Mouse (Mus musculus): Measurements from ENCODE around the gene Crisp1. TPM values are rescaled to one million over a fixed set of nuclear protein-coding genes. Genes with fewer than 3 reads are reported as not detected.

Gene Crisp1
- polyA plus RNA-seq (2015; fragmentation: Nextera tagmentation; extraction: Ambion mirVana): not detected in 2 replicates

GRCm38 (mm10) chr17:40319062-40319461, at the start of gene Crisp1:
Crisp1 (minus strand) TSS chr17:40319207.
- Histone ChIP-seq H3K36me3 (no peaks in the 10 kb centered on the region), H3K4me1 (no peaks in the 10 kb centered on the region), H3K9me3 (no peaks in the 10 kb centered on the region), H3K27ac (no peak within 1 kb of the TSS), H3K9ac (no peak within 1 kb of the TSS), H3K4me2 (no peak within 1 kb of the TSS), H3K4me3 (no peak within 1 kb of the TSS), H3K27me3 (no peaks in the 10 kb centered on the region)
- 82% methylated on average over 2 of the region's 2 CpGs for WGBS
- no peak for ATAC-seq (ENCODE audit: borderline replicate concordance, extremely low read depth, low FRiP score, low TSS enrichment)

- no peak for ATAC-seq (ENCODE audit: borderline replicate concordance, extremely low read depth, low FRiP score, low TSS enrichment)
- Histone ChIP-seq H3K27me3 (no peaks in the 10 kb centered on the region), H3K9me3 (no peaks in the 10 kb centered on the region), H3K4me2 (no peak overlapping the region), H3K27ac (no peak overlapping the region), H3K4me3 (no peak overlapping the region), H3K36me3 (no peaks in the 10 kb centered on the region), H3K9ac (no peak overlapping the region), H3K4me1 (no peaks in the 10 kb centered on the region)
- 76% methylated on average over 3 of the region's 3 CpGs for WGBS
Observed at GRCm38 (mm10) chr17:40342497-40343009, 23.5 kb upstream of the Crisp1 start.

GRCm38 (mm10) chr17:40285435-40285834, 33.6 kb downstream of the Crisp1 start:
- Histone ChIP-seq H3K27ac (no peak overlapping the region), H3K4me2 (no peak overlapping the region), H3K27me3 (no peaks in the 10 kb centered on the region), H3K4me3 (no peak overlapping the region), H3K36me3 (no peaks in the 10 kb centered on the region), H3K9me3 (no peaks in the 10 kb centered on the region), H3K9ac (no peak overlapping the region), H3K4me1 (no peaks in the 10 kb centered on the region)
- no peak for ATAC-seq (ENCODE audit: borderline replicate concordance, extremely low read depth, low FRiP score, low TSS enrichment)
- 68% methylated on average over 2 of the region's 2 CpGs for WGBS

GRCm38 (mm10) chr17:40275519-40275918, 43.5 kb downstream of the Crisp1 start:
- 66% methylated on average over 1 of the region's 1 CpGs for WGBS
- Histone ChIP-seq H3K4me3 (no peak overlapping the region), H3K9ac (no peak overlapping the region), H3K27ac (no peak overlapping the region), H3K4me1 (no peaks in the 10 kb centered on the region), H3K27me3 (no peaks in the 10 kb centered on the region), H3K36me3 (no peaks in the 10 kb centered on the region), H3K4me2 (no peak overlapping the region), H3K9me3 (no peaks in the 10 kb centered on the region)
- no peak for ATAC-seq (ENCODE audit: borderline replicate concordance, extremely low read depth, low FRiP score, low TSS enrichment)

GRCm38 (mm10) chr17:40274906-40275470, 44.0 kb downstream of the Crisp1 start:
- Histone ChIP-seq H3K4me2 (no peak overlapping the region), H3K27me3 (no peaks in the 10 kb centered on the region), H3K27ac (no peak overlapping the region), H3K36me3 (no peaks in the 10 kb centered on the region), H3K4me1 (no peaks in the 10 kb centered on the region), H3K9me3 (no peaks in the 10 kb centered on the region), H3K4me3 (no peak overlapping the region), H3K9ac (no peak overlapping the region)
- WGBS: 65% methylated on average over 1 of the region's 1 CpGs
- no peak for ATAC-seq (ENCODE audit: borderline replicate concordance, extremely low read depth, low FRiP score, low TSS enrichment)

DNA sequence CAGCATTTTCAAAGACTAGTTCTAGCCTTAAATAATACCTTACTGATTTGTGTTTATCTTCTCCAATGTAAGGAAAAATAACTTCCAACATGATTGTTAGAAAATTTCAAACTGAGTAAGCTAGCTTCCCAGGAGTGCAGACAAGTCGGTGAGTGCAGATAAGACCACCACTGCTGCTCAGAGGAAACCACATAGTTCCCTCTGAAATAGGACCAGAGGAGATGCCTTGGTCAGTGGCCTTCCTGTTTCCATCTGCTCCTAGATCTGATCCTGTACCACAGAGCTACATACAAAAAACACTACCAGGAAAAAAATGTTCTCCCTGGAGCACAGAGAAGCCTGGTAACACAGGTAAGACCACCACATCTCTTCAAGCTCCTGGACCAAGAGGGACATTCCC, 66.5 kb downstream of the Crisp1 start:
- no peak for ATAC-seq (ENCODE audit: borderline replicate concordance, extremely low read depth, low FRiP score, low TSS enrichment)

More for the DNA sequence above, 66.5 kb downstream of the Crisp1 start:
- H3K9ac ChIP-seq: no peak overlapping the region
- H3K27ac ChIP-seq: no peak overlapping the region
- H3K9me3 ChIP-seq: no peaks in the 10 kb centered on the region
- no peak overlapping the region for H3K4me3 ChIP-seq
- H3K27me3 ChIP-seq: no peaks in the 10 kb centered on the region
- no peaks in the 10 kb centered on the region for H3K4me1 ChIP-seq
- whole genome bisulfite sequencing: 76% methylated on average over 1 of the region's 1 CpGs
- H3K4me2 ChIP-seq: no peak overlapping the region
- H3K36me3 ChIP-seq: no peaks in the 10 kb centered on the region

Other genes with a start within 250 kb of the Crisp1 start
- gene AC192777.2, start 223.8 kb downstream of the Crisp1 start, polyA plus RNA-seq (2015; fragmentation: Nextera tagmentation; extraction: Ambion mirVana): not detected in 2 replicates
- not detected in 2 replicates for gene Pgk2, start 110.6 kb downstream of the Crisp1 start, polyA plus RNA-seq (2015; fragmentation: Nextera tagmentation; extraction: Ambion mirVana)
- gene Crisp3, start 76.9 kb downstream of the Crisp1 start, polyA plus RNA-seq (2015; fragmentation: Nextera tagmentation; extraction: Ambion mirVana): not detected in 2 replicates
- gene Esp8, start 200.8 kb upstream of the Crisp1 start, polyA plus RNA-seq (2015; fragmentation: Nextera tagmentation; extraction: Ambion mirVana): 0.28 TPM in 1 of 2 replicates, not detected in the other
- not detected in 2 replicates for gene Esp6, start 242.3 kb upstream of the Crisp1 start, polyA plus RNA-seq (2015; fragmentation: Nextera tagmentation; extraction: Ambion mirVana)

All from lung, embryonic 15.5 days (tissue).